Mouse (Mus musculus): ENCODE data around the gene Gm20388. TPM values are rescaled to one million over a fixed set of nuclear protein-coding genes. Genes with fewer than 3 reads are reported as not detected.
A peak's percentile ranks its signal among the peaks of the same experiment; 100 is the strongest.

The Gm20388 gene
- polyA plus RNA-seq, 1 experiment from 2014 or later: not detected

- H3K27ac ChIP-seq: no peak overlapping the region
- 77% methylated on average over 6 of the region's 6 CpGs for WGBS
- no peak for ATAC-seq (replicated peaks; ENCODE audit: insufficient number of reproducible peaks, insufficient read depth, low FRiP score, low read depth)
These were observed 503.0 kb downstream of the Gm20388 start for GRCm38 (mm10) chr8:120413626-120413988.

GRCm38 (mm10) chr8:120414216-120414615, 503.6 kb downstream of the Gm20388 start:
- Histone ChIP-seq H3K27me3 (peaks cover 9% of the 10 kb centered on the region; the same call in 1 of the 2 replicates), H3K36me3 (no peaks in the 10 kb centered on the region), H3K9ac (no peak overlapping the region), H3K4me3 (no peak overlapping the region), H3K27ac (no peak overlapping the region), H3K4me2 (no peak overlapping the region), H3K4me1 (replicated peaks) (peaks cover 49% of the 10 kb centered on the region), H3K9me3 (replicated peaks) (no peaks in the 10 kb centered on the region)
- no peak for ATAC-seq (replicated peaks; ENCODE audit: insufficient number of reproducible peaks, insufficient read depth, low FRiP score, low read depth)
- WGBS: 85% methylated on average over 4 of the region's 4 CpGs

More at GRCm38 (mm10) chr8:120413626-120413988, 503.0 kb downstream of the Gm20388 start:
- Histone ChIP-seq H3K9ac (no peak overlapping the region), H3K4me1 (replicated peaks) (peaks cover 52% of the 10 kb centered on the region), H3K9me3 (replicated peaks) (no peaks in the 10 kb centered on the region), H3K36me3 (no peaks in the 10 kb centered on the region), H3K27me3 (peaks cover 10% of the 10 kb centered on the region; the same call in 1 of the 2 replicates), H3K4me3 (no peak overlapping the region), H3K4me2 (no peak overlapping the region)

DNA sequence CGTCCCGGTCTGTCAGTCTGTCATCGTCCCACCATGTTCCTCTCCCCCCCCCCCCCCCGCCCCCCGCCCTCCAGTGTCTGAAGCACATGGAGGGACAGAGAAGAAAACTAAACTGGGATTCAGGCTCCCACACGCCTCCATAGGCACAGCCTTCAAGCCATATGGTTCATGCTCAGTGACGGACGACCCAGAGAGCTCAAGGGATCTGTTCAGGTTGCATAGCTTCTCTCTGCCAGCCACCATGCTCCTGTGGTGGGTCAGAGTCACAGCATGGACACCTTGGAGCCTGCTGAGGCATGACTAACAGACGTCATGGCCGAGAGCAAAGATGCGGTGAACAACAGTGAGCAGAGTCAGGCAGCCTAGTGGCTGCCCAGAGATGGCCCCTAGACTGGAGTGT, 504.8 kb downstream of the Gm20388 start:
- H3K4me3 ChIP-seq: no peak overlapping the region
- peak overlapping the region; percentile 93; the same call in 1 of the 2 replicates for H3K27ac ChIP-seq
- no peaks in the 10 kb centered on the region for H3K36me3 ChIP-seq
- peaks cover 59% of the 10 kb centered on the region for H3K4me1 ChIP-seq (replicated peaks)
- no peak overlapping the region; the same call in 1 of the 2 replicates for H3K9ac ChIP-seq
- H3K27me3 ChIP-seq: 0 out of 2 replicates have a peak, but pooled peaks cover 5% of the 10 kb centered on the region
- H3K9me3 ChIP-seq (replicated peaks): no peaks in the 10 kb centered on the region
- H3K4me2 ChIP-seq: no peak overlapping the region
- WGBS: 85% methylated on average over 9 of the region's 11 CpGs
- ATAC-seq (replicated peaks; ENCODE audit: insufficient number of reproducible peaks, insufficient read depth, low FRiP score, low read depth): no peak

- peak overlapping the region; percentile 59 for H3K9ac ChIP-seq
- H3K4me2 ChIP-seq: peak overlapping the region; percentile 55
- no peaks in the 10 kb centered on the region for H3K9me3 ChIP-seq (replicated peaks)
- ATAC-seq (replicated peaks; ENCODE audit: insufficient number of reproducible peaks, insufficient read depth, low FRiP score, low read depth): no peak
- 41% methylated on average over 8 of the region's 8 CpGs for whole genome bisulfite sequencing
- peaks cover 65% of the 10 kb centered on the region for H3K4me1 ChIP-seq (replicated peaks)
- 0 out of 2 replicates have a peak, but pooled peaks cover under 1% of the 10 kb centered on the region for H3K27me3 ChIP-seq
- peak overlapping the region; percentile 17 for H3K4me3 ChIP-seq
- H3K27ac ChIP-seq: peak overlapping the region; percentile 93
- no peaks in the 10 kb centered on the region for H3K36me3 ChIP-seq
These were observed 505.5 kb downstream of the Gm20388 start for GRCm38 (mm10) chr8:120416173-120416521.

GRCm38 (mm10) chr8:120416522-120417394, 506.1 kb downstream of the Gm20388 start:
- H3K4me1 ChIP-seq (replicated peaks): peaks cover 69% of the 10 kb centered on the region
- peak; percentile 78 for ATAC-seq (replicated peaks; ENCODE audit: insufficient number of reproducible peaks, insufficient read depth, low FRiP score, low read depth)
- WGBS: 9% methylated on average over 33 of the region's 33 CpGs
- H3K27me3 ChIP-seq: no peaks in the 10 kb centered on the region
- peak overlapping the region; percentile 59 for H3K9ac ChIP-seq
- H3K36me3 ChIP-seq: no peaks in the 10 kb centered on the region
- H3K27ac ChIP-seq: peak overlapping the region; percentile 93
- H3K4me2 ChIP-seq: peak overlapping the region; percentile 55
- H3K4me3 ChIP-seq: peak overlapping the region; percentile 17
- H3K9me3 ChIP-seq (replicated peaks): no peaks in the 10 kb centered on the region

- peaks cover 68% of the 10 kb centered on the region for H3K4me1 ChIP-seq (replicated peaks)
- H3K27me3 ChIP-seq: no peaks in the 10 kb centered on the region
- no peaks in the 10 kb centered on the region for H3K9me3 ChIP-seq (replicated peaks)
- 61% methylated on average over 5 of the region's 5 CpGs for WGBS
- H3K4me2 ChIP-seq: no peak overlapping the region
- ATAC-seq (replicated peaks; ENCODE audit: insufficient number of reproducible peaks, insufficient read depth, low FRiP score, low read depth): no peak
- H3K9ac ChIP-seq: no peak overlapping the region; the same call in 1 of the 2 replicates
- H3K36me3 ChIP-seq: no peaks in the 10 kb centered on the region
- H3K27ac ChIP-seq: no peak overlapping the region
- H3K4me3 ChIP-seq: no peak overlapping the region
These were observed 507.5 kb downstream of the Gm20388 start for GRCm38 (mm10) chr8:120418188-120418587.

GRCm38 (mm10) chr8:120419675-120420074, 509.0 kb downstream of the Gm20388 start:
- H3K27me3 ChIP-seq: no peaks in the 10 kb centered on the region
- no peak overlapping the region for H3K4me2 ChIP-seq
- H3K4me3 ChIP-seq: no peak overlapping the region
- H3K9me3 ChIP-seq (replicated peaks): no peaks in the 10 kb centered on the region
- 71% methylated on average over 9 of the region's 9 CpGs for WGBS
- H3K9ac ChIP-seq: no peak overlapping the region
- H3K27ac ChIP-seq: no peak overlapping the region
- H3K36me3 ChIP-seq: no peaks in the 10 kb centered on the region
- H3K4me1 ChIP-seq (replicated peaks): peaks cover 75% of the 10 kb centered on the region
- no peak for ATAC-seq (replicated peaks; ENCODE audit: insufficient number of reproducible peaks, insufficient read depth, low FRiP score, low read depth)

DNA sequence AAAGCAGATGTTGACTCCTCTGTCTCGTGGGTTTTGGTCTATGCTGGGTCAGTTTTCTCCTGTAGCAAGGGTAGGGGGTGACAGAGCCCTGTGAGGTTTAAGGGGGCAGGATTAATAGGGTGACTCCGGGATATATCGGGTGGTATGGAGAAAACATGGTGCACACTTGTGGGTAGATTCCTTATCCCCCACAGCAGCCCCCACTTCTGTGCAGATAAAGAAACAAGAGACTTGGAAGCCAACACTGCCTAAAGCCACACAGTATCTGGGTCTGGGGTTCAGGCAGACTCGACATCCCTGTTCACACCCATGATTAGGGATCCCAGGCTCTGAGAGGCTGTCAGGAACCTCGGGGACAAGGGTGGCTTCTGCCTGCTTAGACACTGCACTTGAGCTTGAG, 509.6 kb downstream of the Gm20388 start:
- H3K27ac ChIP-seq: no peak overlapping the region
- WGBS: 44% methylated on average over 5 of the region's 5 CpGs
- H3K4me1 ChIP-seq (replicated peaks): peaks cover 81% of the 10 kb centered on the region
- H3K4me3 ChIP-seq: no peak overlapping the region
- H3K4me2 ChIP-seq: no peak overlapping the region
- no peak for ATAC-seq (replicated peaks; ENCODE audit: insufficient number of reproducible peaks, insufficient read depth, low FRiP score, low read depth)
- H3K36me3 ChIP-seq: no peaks in the 10 kb centered on the region
- no peaks in the 10 kb centered on the region for H3K9me3 ChIP-seq (replicated peaks)
- no peak overlapping the region for H3K9ac ChIP-seq
- no peaks in the 10 kb centered on the region for H3K27me3 ChIP-seq

- no peak for ATAC-seq (replicated peaks; ENCODE audit: insufficient number of reproducible peaks, insufficient read depth, low FRiP score, low read depth)
- no peak overlapping the region for H3K4me3 ChIP-seq
- no peaks in the 10 kb centered on the region for H3K9me3 ChIP-seq (replicated peaks)
- H3K4me2 ChIP-seq: no peak overlapping the region
- WGBS: 20% methylated on average over 9 of the region's 9 CpGs
- peak overlapping the region; percentile 52 for H3K27ac ChIP-seq
- no peaks in the 10 kb centered on the region for H3K36me3 ChIP-seq
- no peaks in the 10 kb centered on the region for H3K27me3 ChIP-seq
- 0 out of 2 replicates have a peak overlapping the region, but pooled peaks have one; percentile 27 for H3K9ac ChIP-seq
- H3K4me1 ChIP-seq (replicated peaks): peaks cover 83% of the 10 kb centered on the region
These were observed 511.0 kb downstream of the Gm20388 start for GRCm38 (mm10) chr8:120421638-120422037.

- ATAC-seq (replicated peaks; ENCODE audit: insufficient number of reproducible peaks, insufficient read depth, low FRiP score, low read depth): no peak
- peaks cover 83% of the 10 kb centered on the region for H3K4me1 ChIP-seq (replicated peaks)
- H3K27me3 ChIP-seq: no peaks in the 10 kb centered on the region
- no peak overlapping the region for H3K4me2 ChIP-seq
- no peaks in the 10 kb centered on the region for H3K9me3 ChIP-seq (replicated peaks)
- no peaks in the 10 kb centered on the region for H3K36me3 ChIP-seq
- no peak overlapping the region for H3K4me3 ChIP-seq
- 85% methylated on average over 8 of the region's 8 CpGs for WGBS
- H3K9ac ChIP-seq: no peak overlapping the region
- no peak overlapping the region for H3K27ac ChIP-seq
These were observed 511.6 kb downstream of the Gm20388 start for GRCm38 (mm10) chr8:120422236-120422635.

DNA sequence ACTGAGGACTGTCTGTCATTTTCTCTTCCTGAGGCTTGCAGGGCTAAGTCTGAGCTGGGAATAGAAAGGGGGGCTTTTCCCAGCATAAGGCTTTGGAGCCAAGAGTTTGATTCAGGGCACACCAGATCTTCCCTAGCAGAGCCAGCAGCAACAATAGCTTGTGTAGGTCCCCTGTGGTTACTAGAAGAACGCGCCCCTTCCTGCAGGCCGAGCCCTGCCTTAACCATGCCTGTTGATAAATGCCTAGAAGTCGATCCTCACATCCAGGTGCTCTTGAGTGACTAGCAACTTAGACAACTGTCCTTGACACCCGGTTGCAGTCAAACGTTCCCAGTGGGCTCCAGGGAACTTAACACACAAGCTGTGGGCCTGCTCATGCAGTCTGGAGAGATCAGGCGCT, 512.9 kb downstream of the Gm20388 start:
- no peak overlapping the region; the same call in 1 of the 2 replicates for H3K9ac ChIP-seq

More for the DNA sequence above, 512.9 kb downstream of the Gm20388 start:
- Histone ChIP-seq H3K9me3 (replicated peaks) (no peaks in the 10 kb centered on the region), H3K4me1 (replicated peaks) (peaks cover 78% of the 10 kb centered on the region), H3K4me2 (no peak overlapping the region), H3K36me3 (no peaks in the 10 kb centered on the region), H3K27ac (no peak overlapping the region), H3K27me3 (no peaks in the 10 kb centered on the region), H3K4me3 (no peak overlapping the region)
- 54% methylated on average over 7 of the region's 7 CpGs for WGBS
- no peak for ATAC-seq (replicated peaks; ENCODE audit: insufficient number of reproducible peaks, insufficient read depth, low FRiP score, low read depth)
